Mouse (Mus musculus): ENCODE data around the gene Hrnr. TPM values are rescaled to one million over a fixed set of nuclear protein-coding genes. Genes with fewer than 3 reads are reported as not detected.

The Hrnr gene
- total RNA-seq (2021) = not detected
- long read RNA-seq, experiment 1 = 0 reads
- long read RNA-seq, experiment 2 = 0 reads

- no peak for DNase-seq
These were observed at the start of gene Hrnr for GRCm38 (mm10) chr3:93319449-93319848. Gene Hrnr, plus strand, starts transcription at chr3:93319749.

- no peak for DNase-seq
These were observed 46.3 kb upstream of the Hrnr start, which contains the start of gene Flg for GRCm38 (mm10) chr3:93273223-93273622. Gene Flg, plus strand, starts transcription at chr3:93273523.

- no peak for DNase-seq
These were observed 22.0 kb upstream of the Hrnr start for GRCm38 (mm10) chr3:93297542-93297941.

GRCm38 (mm10) chr3:93299832-93300231 is 19.7 kb upstream of the Hrnr start:
- DNase-seq = no peak

GRCm38 (mm10) chr3:93301896-93302295 is 17.7 kb upstream of the Hrnr start:
- no peak for DNase-seq

GRCm38 (mm10) chr3:93306142-93306541 is 13.4 kb upstream of the Hrnr start:
- DNase-seq = no peak

- DNase-seq = peak in 1 of 2 experiments; percentile 5
These were observed 8.2 kb upstream of the Hrnr start for GRCm38 (mm10) chr3:93311371-93311770.

GRCm38 (mm10) chr3:93314388-93314787 is 5.2 kb upstream of the Hrnr start:
- no peak for DNase-seq

- DNase-seq = no peak
These were observed 18.2 kb downstream of the Hrnr start for GRCm38 (mm10) chr3:93337749-93338148.

- DNase-seq = no peak
These were observed 20.5 kb downstream of the Hrnr start for GRCm38 (mm10) chr3:93340021-93340420.

GRCm38 (mm10) chr3:93346896-93347295 is 27.3 kb downstream of the Hrnr start:
- DNase-seq = no peak

GRCm38 (mm10) chr3:93360045-93360444 is 40.5 kb downstream of the Hrnr start:
- peak; percentile 73 to 79 for DNase-seq

- no peak for DNase-seq
These were observed 42.5 kb downstream of the Hrnr start for GRCm38 (mm10) chr3:93361933-93362574.

- no peak for DNase-seq
These were observed 47.5 kb downstream of the Hrnr start for GRCm38 (mm10) chr3:93366966-93367575.

GRCm38 (mm10) chr3:93368171-93368570 is 48.6 kb downstream of the Hrnr start:
- no peak for DNase-seq

GRCm38 (mm10) chr3:93373416-93373815 is 53.9 kb downstream of the Hrnr start:
- DNase-seq = no peak

GRCm38 (mm10) chr3:93375196-93375595 is 55.6 kb downstream of the Hrnr start:
- DNase-seq = no peak

- no peak for DNase-seq
These were observed 56.1 kb downstream of the Hrnr start for GRCm38 (mm10) chr3:93375601-93376000.

- DNase-seq = no peak
These were observed 58.6 kb downstream of the Hrnr start for GRCm38 (mm10) chr3:93378146-93378545.
